Mouse (Mus musculus) midbrain, embryonic 10.5 days (tissue): ENCODE results near the gene Zbtb4. TPM values are rescaled to one million over a fixed set of nuclear protein-coding genes. Genes with fewer than 3 reads are reported as not detected.

ENCODE experiments used
- DNase-seq: peaks from one replicate; pipeline ENCODE4 v3.0.0-alpha.2; 2017; ENCODE audit warnings: low spot score
- H3K27ac ChIP-seq: fragments of 300-500 bp; sonication (generic); replicated peaks from 2 replicates; pipeline ENCODE4 v1.5.1; 2016; ENCODE audit warnings: mild to moderate bottlenecking
- H3K27me3 ChIP-seq: fragments of 300-500 bp; sonication (generic); 2 replicates; pipeline ENCODE4 v1.6.1; 2016; ENCODE audit warnings: low read depth, mild to moderate bottlenecking; ENCODE audit not compliant: poor library complexity, severe bottlenecking
- H3K36me3 ChIP-seq: fragments of 300-500 bp; sonication (generic); 2 replicates; pipeline ENCODE4 v1.6.1; 2016; ENCODE audit warnings: mild to moderate bottlenecking, moderate library complexity
- H3K4me1 ChIP-seq: fragments of 300-500 bp; sonication (generic); 2 replicates; pipeline ENCODE4 v1.6.1; 2016
- H3K4me3 ChIP-seq: fragments of 300-500 bp; sonication (generic); 2 replicates; pipeline ENCODE4 v1.5.1; 2016; ENCODE audit warnings: mild to moderate bottlenecking, moderate library complexity
- H3K9me3 ChIP-seq: fragments of 300-500 bp; sonication (generic); replicated peaks from 2 replicates; pipeline ENCODE4 v1.6.1; 2016; ENCODE audit warnings: mild to moderate bottlenecking
- WGBS: fragments of 180-500 bp; shearing (Covaris S2); methylation state at CpG from one replicate; pipeline ENCODE4 v1.1.7; 2016; 5-methylcytosine and 5-hydroxymethylcytosine counted together
- polyA plus RNA-seq: library from polyadenylated mRNA; unstranded; fragments of >200 nt; fragmentation: Nextera tagmentation; extraction: Ambion mirVana; gene quantifications from 2 replicates; pipeline ENCODE4 v1.2.1, GENCODE M21; 2016

Zbtb4 gene
- polyA plus RNA-seq, 1 experiment from 2014 or later: 0.64 TPM

- Histone ChIP-seq H3K27ac (0 out of 2 replicates have a peak overlapping the region, but pooled peaks have one; percentile 9), H3K9me3 (no peaks in the 10 kb centered on the region), H3K4me1 (peaks cover 25% of the 10 kb centered on the region), H3K4me3 (no peak overlapping the region), H3K27me3 (peaks cover 55% of the 10 kb centered on the region), H3K36me3 (no peaks in the 10 kb centered on the region)
- no peak for DNase-seq
- WGBS: 66% methylated on average over 5 of the region's 5 CpGs
These were observed 27.7 kb downstream of the Zbtb4 start for GRCm38 (mm10) chr11:69793429-69793828.

GRCm38 (mm10) chr11:69795168-69795982, 29.7 kb downstream of the Zbtb4 start, which contains the start of gene Chrnb1:
TSS of gene Chrnb1 (minus strand) at chr11:69795943.
- WGBS: 2% methylated on average over 52 of the region's 52 CpGs
- H3K36me3 ChIP-seq: no peaks in the 10 kb centered on the region
- peaks cover 45% of the 10 kb centered on the region for H3K4me1 ChIP-seq
- DNase-seq: peak; percentile 90
- H3K4me3 ChIP-seq: peak within 1 kb of the TSS; percentile 64
- H3K27ac ChIP-seq: peak within 1 kb of the TSS; percentile 80
- H3K27me3 ChIP-seq: peaks cover 74% of the 10 kb centered on the region
- H3K9me3 ChIP-seq: no peaks in the 10 kb centered on the region

GRCm38 (mm10) chr11:69795983-69796435, 30.3 kb downstream of the Zbtb4 start:
- Histone ChIP-seq H3K27ac (peak overlapping the region; percentile 80), H3K27me3 (peaks cover 80% of the 10 kb centered on the region)
- 4% methylated on average over 13 of the region's 13 CpGs for WGBS

GRCm38 (mm10) chr11:69797924-69798323, 32.2 kb downstream of the Zbtb4 start:
- WGBS: 77% methylated on average over 7 of the region's 7 CpGs
- Histone ChIP-seq H3K36me3 (no peaks in the 10 kb centered on the region), H3K4me3 (peak overlapping the region; percentile 12; the same call in 1 of the 2 replicates), H3K27ac (0 out of 2 replicates have a peak overlapping the region, but pooled peaks have one; percentile 14), H3K4me1 (peaks cover 70% of the 10 kb centered on the region), H3K9me3 (no peaks in the 10 kb centered on the region), H3K27me3 (peaks cover 92% of the 10 kb centered on the region)
- DNase-seq: no peak

More at GRCm38 (mm10) chr11:69795983-69796435, 30.3 kb downstream of the Zbtb4 start:
- Histone ChIP-seq H3K36me3 (no peaks in the 10 kb centered on the region), H3K4me3 (peak overlapping the region; percentile 64), H3K4me1 (peaks cover 51% of the 10 kb centered on the region), H3K9me3 (no peaks in the 10 kb centered on the region)
- DNase-seq: no peak

GRCm38 (mm10) chr11:69799394-69800137, 33.9 kb downstream of the Zbtb4 start:
- peak; percentile 56 for DNase-seq

GRCm38 (mm10) chr11:69800138-69800391, 34.4 kb downstream of the Zbtb4 start:
- H3K27me3 ChIP-seq: peaks cover 96% of the 10 kb centered on the region
- DNase-seq: no peak
- H3K9me3 ChIP-seq: no peaks in the 10 kb centered on the region
- H3K4me1 ChIP-seq: peaks cover 82% of the 10 kb centered on the region
- peak overlapping the region; percentile 66 for H3K4me3 ChIP-seq
- peak overlapping the region; percentile 95 for H3K27ac ChIP-seq
- H3K36me3 ChIP-seq: no peaks in the 10 kb centered on the region
- under 1% methylated on average over 11 of the region's 11 CpGs for WGBS

More at GRCm38 (mm10) chr11:69799394-69800137, 33.9 kb downstream of the Zbtb4 start:
- Histone ChIP-seq H3K4me1 (peaks cover 79% of the 10 kb centered on the region), H3K4me3 (peak overlapping the region; percentile 66), H3K9me3 (no peaks in the 10 kb centered on the region), H3K36me3 (no peaks in the 10 kb centered on the region), H3K27me3 (peaks cover 92% of the 10 kb centered on the region), H3K27ac (peak overlapping the region; percentile 95)
- 27% methylated on average over 12 of the region's 12 CpGs for WGBS

- H3K4me3 ChIP-seq: peak overlapping the region; percentile 66
These were observed 34.9 kb downstream of the Zbtb4 start for GRCm38 (mm10) chr11:69800392-69801197.

GRCm38 (mm10) chr11:69801379-69801977, 35.8 kb downstream of the Zbtb4 start, which contains the start of gene Fgf11:
TSS of gene Fgf11 (minus strand) at chr11:69801857.
- Histone ChIP-seq H3K4me3 (peak within 1 kb of the TSS; percentile 66), H3K9me3 (peaks cover 3% of the 10 kb centered on the region; the same call in 1 of the 2 replicates), H3K27ac (peak within 1 kb of the TSS; percentile 95), H3K4me1 (peaks cover 77% of the 10 kb centered on the region), H3K27me3 (peaks cover 100% of the 10 kb centered on the region), H3K36me3 (no peaks in the 10 kb centered on the region)
- WGBS: 2% methylated on average over 33 of the region's 33 CpGs
- peak; percentile 25 for DNase-seq

More at GRCm38 (mm10) chr11:69800392-69801197, 34.9 kb downstream of the Zbtb4 start:
- Histone ChIP-seq H3K36me3 (no peaks in the 10 kb centered on the region), H3K9me3 (no peaks in the 10 kb centered on the region), H3K4me1 (peaks cover 82% of the 10 kb centered on the region), H3K27me3 (peaks cover 100% of the 10 kb centered on the region), H3K27ac (peak overlapping the region; percentile 95)
- DNase-seq: peak; percentile 89
- 1% methylated on average over 36 of the region's 36 CpGs for WGBS

- H3K27ac ChIP-seq: peak overlapping the region; percentile 68
- peaks cover 77% of the 10 kb centered on the region for H3K4me1 ChIP-seq
- peak; percentile 83 for DNase-seq
These were observed 37.0 kb downstream of the Zbtb4 start for GRCm38 (mm10) chr11:69802648-69803105.

GRCm38 (mm10) chr11:69803328-69803727, 37.6 kb downstream of the Zbtb4 start:
- peak overlapping the region; percentile 58 for H3K27ac ChIP-seq
- H3K4me3 ChIP-seq: peak overlapping the region; percentile 66
- H3K9me3 ChIP-seq: peaks cover 5% of the 10 kb centered on the region; the same call in 1 of the 2 replicates
- no peaks in the 10 kb centered on the region for H3K36me3 ChIP-seq
- peaks cover 73% of the 10 kb centered on the region for H3K4me1 ChIP-seq
- H3K27me3 ChIP-seq: peaks cover 92% of the 10 kb centered on the region
- WGBS: under 1% methylated on average over 12 of the region's 12 CpGs
- no peak for DNase-seq

More at GRCm38 (mm10) chr11:69802648-69803105, 37.0 kb downstream of the Zbtb4 start:
- H3K36me3 ChIP-seq: no peaks in the 10 kb centered on the region
- peak overlapping the region; percentile 66 for H3K4me3 ChIP-seq
- H3K27me3 ChIP-seq: peaks cover 99% of the 10 kb centered on the region
- H3K9me3 ChIP-seq: peaks cover 5% of the 10 kb centered on the region; the same call in 1 of the 2 replicates
- WGBS: under 1% methylated on average over 33 of the region's 33 CpGs

- peak overlapping the region; percentile 58 for H3K27ac ChIP-seq
These were observed 38.3 kb downstream of the Zbtb4 start for GRCm38 (mm10) chr11:69803786-69804651.

More at GRCm38 (mm10) chr11:69803786-69804651, 38.3 kb downstream of the Zbtb4 start:
- Histone ChIP-seq H3K36me3 (no peaks in the 10 kb centered on the region), H3K4me3 (peak overlapping the region; percentile 66), H3K27me3 (peaks cover 85% of the 10 kb centered on the region), H3K4me1 (peaks cover 66% of the 10 kb centered on the region), H3K9me3 (peaks cover 5% of the 10 kb centered on the region; the same call in 1 of the 2 replicates)
- DNase-seq: peak; percentile 78
- 1% methylated on average over 60 of the region's 60 CpGs for WGBS
